Mouse (Mus musculus) forebrain, postnatal 0 days (tissue): Measurements from ENCODE around the gene Gm5089. TPM values are rescaled to one million over a fixed set of nuclear protein-coding genes. Genes with fewer than 3 reads are reported as not detected.

Experiments used
- ATAC-seq: fragments of 200-750 bp; cut with Nextera tagmentation; 2 replicates; pipeline ENCODE4 v1.8.0; 2017; ENCODE audit warnings: mild to moderate bottlenecking, moderate library complexity
- DNase-seq: peaks from one replicate; pipeline ENCODE4 v3.0.0-alpha.2; 2015
- H3K27ac ChIP-seq: fragments of 300-500 bp; sonication (generic); 2 replicates; pipeline ENCODE4 v1.5.1; 2014; ENCODE audit warnings: low read depth, mild to moderate bottlenecking, antibody characterized with exemption, low read length, moderate library complexity, mixed read lengths
- H3K27me3 ChIP-seq: fragments of 300-500 bp; sonication (generic); 2 replicates; pipeline ENCODE4 v1.6.1; 2014; ENCODE audit warnings: mild to moderate bottlenecking, low read length, mixed read lengths; ENCODE audit not compliant: insufficient read depth
- H3K36me3 ChIP-seq: fragments of 300-500 bp; sonication (generic); 2 replicates; pipeline ENCODE4 v1.6.1; 2014; ENCODE audit warnings: mild to moderate bottlenecking, moderate library complexity; ENCODE audit not compliant: insufficient read depth
- H3K4me1 ChIP-seq: fragments of 300-500 bp; sonication (generic); 2 replicates; pipeline ENCODE4 v1.6.1; 2014; ENCODE audit warnings: antibody characterized with exemption; ENCODE audit not compliant: insufficient read depth
- H3K4me2 ChIP-seq: fragments of 300-500 bp; sonication (generic); 2 replicates; pipeline ENCODE4 v1.6.1; 2014; ENCODE audit warnings: low read depth, mild to moderate bottlenecking, moderate library complexity
- H3K4me3 ChIP-seq: fragments of 300-500 bp; sonication (generic); 2 replicates; pipeline ENCODE4 v1.5.1; 2014; ENCODE audit warnings: low read depth, low read length, mixed read lengths
- H3K9ac ChIP-seq: fragments of 300-500 bp; sonication (generic); 2 replicates; pipeline ENCODE4 v1.6.1; 2014; ENCODE audit warnings: mild to moderate bottlenecking
- H3K9me3 ChIP-seq: fragments of 300-500 bp; sonication (generic); 2 replicates; pipeline ENCODE4 v1.6.1; 2016; ENCODE audit warnings: low read length
- CTCF ChIP-seq: sonication (generic); IDR thresholded peaks from 2 replicates; pipeline ENCODE4 v1.5.1; 2016; ENCODE audit warnings: antibody characterized with exemption, control low read depth, low read depth
- WGBS: fragments of 180-500 bp; shearing (Covaris S2); extraction: QIAGEN DNeasy Blood & Tissue Kit; methylation state at CpG from one replicate; pipeline ENCODE4 v1.1.7; 2014; 5-methylcytosine and 5-hydroxymethylcytosine counted together
- polyA plus RNA-seq: library from polyadenylated mRNA; unstranded; fragments of >200 nt; fragmentation: Nextera tagmentation; extraction: Ambion mirVana; gene quantifications from 2 replicates; pipeline ENCODE4 v1.2.1, GENCODE M21; 2015
- total RNA-seq: library from RNA; depleted of rRNA; stranded (reverse); fragments of >200 nt; gene quantifications from 2 replicates; pipeline ENCODE4 v1.2.3, GENCODE M21; 2014

Gene Gm5089
- total and polyA plus RNA-seq, 2 experiments from 2014 or later = 0.12 to 0.33 TPM

GRCm38 (mm10) chr14:122483024-122483385 is 32.1 kb upstream of the Gm5089 start:
- Histone ChIP-seq H3K4me1 (no peaks in the 10 kb centered on the region), H3K4me3 (0 out of 2 replicates have a peak overlapping the region, but pooled peaks have one; percentile 12), H3K27ac (peak overlapping the region; percentile 67; the same call in 1 of the 2 replicates), H3K36me3 (no peaks in the 10 kb centered on the region), H3K4me2 (peak overlapping the region; percentile 41), H3K9me3 (no peaks in the 10 kb centered on the region), H3K27me3 (peaks cover 59% of the 10 kb centered on the region), H3K9ac (peak overlapping the region; percentile 40)
- peak; percentile 22 for DNase-seq
- no peak for TF ChIP-seq CTCF
- 18% methylated on average over 5 of the region's 5 CpGs for WGBS
- ATAC-seq = no peak

GRCm38 (mm10) chr14:122482081-122483023 is 31.4 kb upstream of the Gm5089 start:
- Histone ChIP-seq H3K36me3 (no peaks in the 10 kb centered on the region), H3K27ac (peak overlapping the region; percentile 67), H3K4me1 (no peaks in the 10 kb centered on the region), H3K4me3 (peak overlapping the region; percentile 12; the same call in 1 of the 2 replicates), H3K9ac (peak overlapping the region; percentile 40), H3K4me2 (peak overlapping the region; percentile 41), H3K9me3 (no peaks in the 10 kb centered on the region), H3K27me3 (peaks cover 56% of the 10 kb centered on the region)
- DNase-seq (peak; percentile 39), ATAC-seq (0 out of 2 replicates have a peak, but pooled peaks have one; percentile 3)
- TF ChIP-seq CTCF = no peak
- 17% methylated on average over 38 of the region's 38 CpGs for WGBS

- no peak for TF ChIP-seq CTCF
- WGBS = 25% methylated on average over 15 of the region's 15 CpGs
- peak; percentile 33 for DNase-seq
- H3K27ac ChIP-seq = peak overlapping the region; percentile 67
- no peaks in the 10 kb centered on the region for H3K36me3 ChIP-seq
- peaks cover 47% of the 10 kb centered on the region for H3K27me3 ChIP-seq
- H3K4me3 ChIP-seq = peak overlapping the region; percentile 48
- H3K4me1 ChIP-seq = no peaks in the 10 kb centered on the region
- peak overlapping the region; percentile 41 for H3K4me2 ChIP-seq
- peak overlapping the region; percentile 40; the same call in 1 of the 2 replicates for H3K9ac ChIP-seq
- ATAC-seq = no peak
- H3K9me3 ChIP-seq = no peaks in the 10 kb centered on the region
Measured at GRCm38 (mm10) chr14:122481181-122481580, 30.3 kb upstream of the Gm5089 start.

- H3K9me3 ChIP-seq = no peaks in the 10 kb centered on the region
- peak overlapping the region; percentile 48 for H3K4me3 ChIP-seq
- peak; percentile 35 for DNase-seq
- H3K27me3 ChIP-seq = peaks cover 41% of the 10 kb centered on the region
- H3K9ac ChIP-seq = peak overlapping the region; percentile 40
- 22% methylated on average over 2 of the region's 2 CpGs for WGBS
- H3K4me2 ChIP-seq = peak overlapping the region; percentile 41; the same call in 1 of the 2 replicates
- peak overlapping the region; percentile 23; the same call in 1 of the 2 replicates for H3K27ac ChIP-seq
- no peaks in the 10 kb centered on the region for H3K4me1 ChIP-seq
- ATAC-seq = no peak
- no peak for TF ChIP-seq CTCF
- H3K36me3 ChIP-seq = no peaks in the 10 kb centered on the region
Measured at GRCm38 (mm10) chr14:122480355-122480754, 29.4 kb upstream of the Gm5089 start.

- Histone ChIP-seq H3K27ac (no peak overlapping the region), H3K4me3 (peak overlapping the region; percentile 48), H3K4me2 (peak overlapping the region; percentile 39; the same call in 1 of the 2 replicates), H3K4me1 (no peaks in the 10 kb centered on the region), H3K9ac (peak overlapping the region; percentile 61; the same call in 1 of the 2 replicates), H3K36me3 (no peaks in the 10 kb centered on the region), H3K9me3 (no peaks in the 10 kb centered on the region), H3K27me3 (peaks cover 33% of the 10 kb centered on the region)
- TF ChIP-seq CTCF = no peak
- DNase-seq (peak; percentile 56), ATAC-seq (no peak)
- 18% methylated on average over 17 of the region's 17 CpGs for WGBS
Measured at GRCm38 (mm10) chr14:122479461-122480109, 28.7 kb upstream of the Gm5089 start.

- TF ChIP-seq CTCF = no peak
- Histone ChIP-seq H3K27me3 (peaks cover 25% of the 10 kb centered on the region), H3K27ac (peak overlapping the region; percentile 47), H3K36me3 (no peaks in the 10 kb centered on the region), H3K9ac (peak overlapping the region; percentile 61), H3K4me1 (no peaks in the 10 kb centered on the region), H3K4me2 (peak overlapping the region; percentile 39), H3K4me3 (peak overlapping the region; percentile 48), H3K9me3 (no peaks in the 10 kb centered on the region)
- WGBS = 2% methylated on average over 22 of the region's 22 CpGs
- ATAC-seq (no peak), DNase-seq (no peak)
Measured at GRCm38 (mm10) chr14:122478574-122479011, 27.7 kb upstream of the Gm5089 start.
